Mouse (Mus musculus) heart, postnatal 36 days (tissue): ENCODE measurements around the gene Ndufb11. TPM values are rescaled to one million over a fixed set of nuclear protein-coding genes. Genes with fewer than 3 reads are reported as not detected.

ENCODE experiments used
- DNase-seq, 2 experiments: peaks; one replicate each; pipeline ENCODE4 v3.0.0; 2021 to 2022
- intact Hi-C: fragments of 180-260 bp; cut with DNase I; formaldehyde crosslinking; loops from one replicate; pipeline ENCODE4 v1.15.1; 2025
- total RNA-seq, 2 experiments: library from RNA; stranded (reverse); gene quantifications; 2 replicates each; pipeline ENCODE4 v1.2.3; 2021

Gene Ndufb11
- 100 to 1,000 TPM; 685 to 742 TPM for total RNA-seq

GRCm38 (mm10) chrX:20617176-20617902, at the start of gene Ndufb11, which contains the start of gene Rbm10:
TSS of gene Ndufb11 (minus strand) at chrX:20617619.
TSS of gene Rbm10 (plus strand) at chrX:20617503.
- DNase-seq = peak; percentile 75 to 79
- intact Hi-C loops = no loop called here

DNA sequence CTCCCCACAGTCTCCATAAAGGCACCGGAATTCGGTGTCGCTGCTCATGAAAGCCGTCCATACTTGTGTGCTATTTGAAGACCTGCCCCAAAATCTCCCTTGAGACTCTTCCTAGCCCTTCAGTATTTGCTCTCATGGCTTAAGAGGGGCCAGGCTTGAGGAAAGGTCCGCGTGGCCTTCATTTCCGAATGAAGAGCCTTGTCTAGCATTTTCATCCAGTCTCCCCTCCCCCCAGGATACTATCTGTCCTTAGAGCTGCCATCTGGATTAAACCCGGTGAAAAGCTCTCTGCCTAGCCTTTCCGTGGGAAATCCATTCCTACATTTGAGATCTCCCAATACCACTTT, 46.0 kb upstream of the Ndufb11 start:
- DNase-seq = no peak
- intact Hi-C loops = loop anchor here (2.0 kb wide), 2 partner anchors 25 to 283 kb away; no protein-coding TSS in a partner anchor

DNA sequence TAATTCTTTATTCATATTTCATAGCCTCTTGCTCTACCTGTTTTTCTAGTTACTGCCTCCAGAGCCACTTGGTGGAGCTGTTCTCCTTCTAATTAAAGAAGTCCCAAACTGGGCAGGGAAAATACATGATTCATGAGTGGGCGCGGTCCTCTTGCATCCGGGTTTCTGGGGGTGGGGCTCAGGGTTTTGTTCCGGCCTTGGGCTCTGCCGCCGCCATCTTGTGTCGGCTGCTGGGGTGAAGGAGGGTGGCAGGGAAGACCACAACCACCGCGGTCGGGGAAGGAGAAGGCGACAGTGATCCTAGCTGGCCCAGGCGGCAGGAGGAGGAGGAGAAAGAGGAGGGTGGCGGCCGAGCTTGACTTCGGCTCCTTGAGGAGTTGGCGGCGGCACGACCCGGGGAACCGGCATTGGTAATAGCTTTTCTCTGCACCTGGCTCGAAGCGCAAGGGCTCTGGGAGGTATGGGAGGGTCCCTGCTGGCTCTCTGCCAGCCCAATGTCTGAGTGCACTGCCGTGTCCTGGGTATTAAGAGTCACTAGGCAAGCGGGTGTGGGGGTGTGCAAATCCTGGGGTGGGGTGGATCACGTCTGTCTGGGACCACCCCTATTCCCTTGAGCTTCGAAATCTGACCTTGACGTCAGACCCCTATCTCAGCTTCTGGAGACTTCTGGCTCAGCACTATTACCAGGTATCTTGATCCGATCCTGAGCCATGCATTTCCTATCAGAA, 45.5 kb upstream of the Ndufb11 start:
- intact Hi-C loops = loop anchor here (1.0 to 2.0 kb wide), 4 partner anchors 26 to 284 kb away; no protein-coding TSS in a partner anchor
- DNase-seq = peak; percentile 77 to 84

- intact Hi-C loops = loop anchor here (1.0 to 2.0 kb wide), 4 partner anchors 26 to 284 kb away; no protein-coding TSS in a partner anchor
- no peak for DNase-seq
These were observed 44.9 kb upstream of the Ndufb11 start for GRCm38 (mm10) chrX:20662317-20662715.

DNA sequence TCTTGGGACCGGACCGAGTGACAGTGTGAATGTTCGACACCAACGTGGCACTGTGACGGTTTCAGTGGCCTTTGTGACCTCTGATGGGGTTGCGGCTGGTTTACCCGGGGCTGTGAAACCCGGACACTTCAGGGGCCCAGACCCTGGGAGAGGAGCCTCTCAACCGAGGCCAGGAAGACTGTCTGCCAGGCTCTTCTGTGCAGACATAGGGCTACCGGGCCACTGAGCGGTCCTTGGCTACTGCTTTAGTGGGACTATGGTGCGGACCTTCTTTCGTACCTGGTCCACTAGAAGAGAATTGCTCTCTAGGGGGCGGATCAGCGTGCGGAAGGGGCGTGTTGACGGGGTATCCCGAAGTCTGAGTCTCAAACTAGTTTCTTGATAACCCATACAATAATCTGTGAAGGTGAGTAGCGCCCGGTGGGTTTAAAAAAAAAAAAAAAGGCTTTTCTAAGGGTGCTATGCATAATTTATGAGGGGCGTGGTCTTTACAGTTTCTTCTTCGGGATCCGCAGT, 41.5 kb upstream of the Ndufb11 start:
- peak; percentile 5 to 12 for DNase-seq
- intact Hi-C loops = loop anchor here (1.0 kb wide), 1 partner anchor 41 kb away; no protein-coding TSS in a partner anchor

DNA sequence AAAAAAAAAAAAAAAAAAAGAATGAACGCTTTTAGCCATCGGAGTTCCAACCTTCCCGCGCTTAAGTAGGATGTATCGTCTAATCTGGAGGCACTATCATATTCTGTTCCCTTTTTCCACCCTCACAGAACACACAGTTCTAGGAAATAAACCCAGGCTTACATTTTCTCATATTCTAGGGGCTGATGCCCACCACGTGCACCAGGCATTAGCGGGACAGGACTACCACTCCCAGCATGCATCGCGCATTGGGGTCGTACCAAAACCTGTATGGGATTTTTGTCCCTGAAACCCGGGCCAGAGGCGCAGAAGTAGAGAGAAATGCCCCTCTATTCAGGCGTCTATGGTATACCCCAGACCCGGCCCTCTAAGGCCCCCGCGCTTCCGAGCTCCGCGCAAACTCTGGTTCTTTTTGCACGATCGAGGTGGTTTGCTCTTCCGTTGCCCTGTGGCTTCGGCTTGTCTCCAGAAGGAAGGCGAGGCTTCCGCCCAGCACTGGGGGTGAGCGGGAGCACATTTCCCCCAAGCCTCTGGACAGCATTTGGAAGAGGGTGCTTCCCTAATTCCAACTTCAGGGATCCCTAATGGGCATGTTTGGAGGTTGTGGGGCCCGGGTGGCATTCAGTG, 40.7 kb upstream of the Ndufb11 start, which contains the start of gene Uba1:
TSS of gene Uba1 (plus strand) at position 301 of the 627 bp plus-strand sequence.
- DNase-seq = peak; percentile 68 to 75
- intact Hi-C loops = loop anchor here (1.0 kb wide), 1 partner anchor 40 kb away; no protein-coding TSS in a partner anchor

GRCm38 (mm10) chrX:20657593-20657992, 40.2 kb upstream of the Ndufb11 start:
- no peak for DNase-seq
- intact Hi-C loops = no loop called here

- intact Hi-C loops = no loop called here
- no peak for DNase-seq
These were observed 27.4 kb upstream of the Ndufb11 start for GRCm38 (mm10) chrX:20644780-20645179.

DNA sequence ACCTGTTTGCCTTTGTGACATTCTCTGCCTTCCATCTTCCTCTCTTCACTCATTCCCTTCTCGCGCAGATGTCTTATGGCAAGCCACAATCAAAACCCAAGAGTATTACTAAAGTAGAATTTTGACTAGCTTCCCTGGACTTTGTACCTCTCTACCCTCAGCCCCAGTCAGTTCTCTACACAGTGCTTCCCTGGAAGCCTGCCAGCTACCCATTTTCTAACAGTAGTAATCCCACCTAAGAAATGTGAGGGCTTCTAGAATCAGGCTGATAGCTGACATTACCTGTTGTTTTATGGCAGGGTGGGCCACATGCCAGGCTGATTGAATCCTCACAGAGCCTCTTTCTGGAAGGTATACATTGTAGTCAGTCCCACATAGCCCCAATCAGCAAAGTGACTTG, 20.7 kb upstream of the Ndufb11 start:
- intact Hi-C loops = no loop called here
- no peak for DNase-seq

DNA sequence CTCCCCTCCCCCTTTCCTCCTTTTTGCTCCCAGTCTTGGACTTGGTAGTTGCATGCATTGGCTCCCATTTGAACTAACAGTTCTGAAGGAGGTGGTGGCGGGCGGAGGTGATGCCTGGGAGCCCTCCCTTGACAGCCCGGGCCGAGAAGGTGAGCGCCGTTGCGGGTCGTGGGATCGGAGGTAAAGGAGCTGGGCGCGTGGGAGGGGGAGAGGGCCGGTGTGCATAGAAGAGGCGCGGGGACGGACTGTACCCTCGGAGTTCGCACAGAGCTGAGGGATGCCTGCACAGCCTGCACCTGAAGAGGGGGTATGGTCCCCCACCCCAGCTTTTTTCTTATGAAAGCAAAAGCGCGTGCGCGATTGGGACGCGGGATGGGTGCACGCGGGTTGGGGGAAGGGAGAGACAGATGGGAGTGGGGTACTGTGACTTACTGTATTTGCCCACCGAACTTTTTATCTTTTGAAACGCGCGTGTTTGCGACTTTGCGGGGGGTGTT, 532 bp upstream of the Ndufb11 start:
- intact Hi-C loops = loop anchor here (1.0 kb wide), 1 partner anchor 40 kb away; the partner anchor contains the start of gene Uba1
- DNase-seq = no peak

- intact Hi-C loops = no loop called here
- no peak for DNase-seq
These were observed 601 bp downstream of the Ndufb11 start for GRCm38 (mm10) chrX:20616861-20617175.

- DNase-seq = no peak
- intact Hi-C loops = no loop called here
These were observed 8.9 kb downstream of the Ndufb11 start for GRCm38 (mm10) chrX:20608500-20608899.

GRCm38 (mm10) chrX:20587968-20588367, 29.5 kb downstream of the Ndufb11 start:
- DNase-seq = peak in 1 of 2 experiments; percentile 4
- intact Hi-C loops = loop anchor here (10.0 kb wide), 1 partner anchor 423 kb away; no protein-coding TSS in a partner anchor

GRCm38 (mm10) chrX:20573927-20574326, 43.5 kb downstream of the Ndufb11 start:
- intact Hi-C loops = loop anchor here (10.0 kb wide), 1 partner anchor 149 kb away; the partner anchor contains the start of gene Jade3
- DNase-seq = no peak

DNA sequence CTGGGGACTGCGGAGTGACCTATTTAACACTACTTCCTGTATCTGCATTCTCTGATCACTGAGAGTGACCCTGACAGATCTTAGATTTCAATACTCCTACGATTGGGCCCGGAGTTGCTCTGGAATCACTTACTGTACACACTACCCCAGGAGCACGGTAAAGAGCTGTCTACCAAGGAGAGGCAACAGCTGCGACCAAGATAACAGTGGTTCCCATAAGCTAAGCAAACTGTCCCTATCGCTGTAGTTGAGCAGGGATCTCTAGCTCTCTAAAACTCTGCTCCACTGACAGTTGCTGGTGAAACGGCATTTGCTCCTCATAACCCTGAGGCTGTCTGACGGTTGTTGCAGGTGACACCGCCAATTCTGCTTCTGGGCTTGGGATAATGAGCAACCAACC, 44.7 kb downstream of the Ndufb11 start:
- no peak for DNase-seq
- intact Hi-C loops = loop anchor here (10.0 kb wide), 1 partner anchor 148 kb away; the partner anchor contains the start of gene Jade3

- intact Hi-C loops = loop anchor here (10.0 kb wide), 1 partner anchor 146 kb away; the partner anchor contains the start of gene Jade3
- DNase-seq = peak; percentile 9 to 15
These were observed 46.4 kb downstream of the Ndufb11 start for GRCm38 (mm10) chrX:20571024-20571423.
